Mouse (Mus musculus): ENCODE data around the gene Zfp69. TPM values are rescaled to one million over a fixed set of nuclear protein-coding genes. Genes with fewer than 3 reads are reported as not detected.

The Zfp69 gene
- polyA plus RNA-seq (2016; fragmentation: Nextera tagmentation; extraction: Ambion mirVana) = 9.4 and 10.3 TPM in 2 replicates

GRCm38 (mm10) chr4:120951428-120951973, at the start of gene Zfp69:
Zfp69 (minus strand) TSS chr4:120951699.
- peak; percentile 93 for DNase-seq (ENCODE audit: low spot score)
- peaks cover 24% of the 10 kb centered on the region for H3K4me1 ChIP-seq
- WGBS = under 1% methylated on average over 60 of the region's 60 CpGs

GRCm38 (mm10) chr4:121001042-121001441, 49.5 kb upstream of the Zfp69 start:
- Histone ChIP-seq H3K27ac (replicated peaks) (no peak overlapping the region), H3K4me3 (no peak overlapping the region), H3K4me1 (peaks cover 43% of the 10 kb centered on the region), H3K36me3 (no peaks in the 10 kb centered on the region), H3K27me3 (ENCODE audit: low read depth, poor library complexity, severe bottlenecking) (peaks cover 75% of the 10 kb centered on the region), H3K9me3 (replicated peaks) (no peaks in the 10 kb centered on the region)
- 82% methylated on average over 2 of the region's 2 CpGs for WGBS
- DNase-seq (ENCODE audit: low spot score) = no peak

More at GRCm38 (mm10) chr4:120951428-120951973, at the start of gene Zfp69:
- H3K4me3 ChIP-seq = peak within 1 kb of the TSS; percentile 91
- H3K27me3 ChIP-seq (ENCODE audit: low read depth, poor library complexity, severe bottlenecking) = no peaks in the 10 kb centered on the region
- no peaks in the 10 kb centered on the region for H3K9me3 ChIP-seq (replicated peaks)
- peaks cover 10% of the 10 kb centered on the region for H3K36me3 ChIP-seq
- H3K27ac ChIP-seq (replicated peaks) = peak within 1 kb of the TSS; percentile 93

GRCm38 (mm10) chr4:120995911-120996310, 44.4 kb upstream of the Zfp69 start:
- Histone ChIP-seq H3K9me3 (replicated peaks) (no peaks in the 10 kb centered on the region), H3K27me3 (ENCODE audit: low read depth, poor library complexity, severe bottlenecking) (peaks cover 81% of the 10 kb centered on the region), H3K27ac (replicated peaks) (no peak overlapping the region), H3K4me1 (peaks cover 20% of the 10 kb centered on the region), H3K36me3 (no peaks in the 10 kb centered on the region), H3K4me3 (no peak overlapping the region)
- no peak for DNase-seq (ENCODE audit: low spot score)
- WGBS = 69% methylated on average over 1 of the region's 1 CpGs

- Histone ChIP-seq H3K36me3 (no peaks in the 10 kb centered on the region), H3K4me1 (peaks cover 18% of the 10 kb centered on the region), H3K9me3 (replicated peaks) (peaks cover 8% of the 10 kb centered on the region; the same call in 1 of the 2 replicates), H3K4me3 (no peak overlapping the region), H3K27me3 (ENCODE audit: low read depth, poor library complexity, severe bottlenecking) (peaks cover 87% of the 10 kb centered on the region), H3K27ac (replicated peaks) (no peak overlapping the region)
- WGBS = 86% methylated on average over 1 of the region's 1 CpGs
- DNase-seq (ENCODE audit: low spot score) = no peak
Measured at GRCm38 (mm10) chr4:120993025-120993424, 41.5 kb upstream of the Zfp69 start.

GRCm38 (mm10) chr4:120992284-120992683, 40.8 kb upstream of the Zfp69 start:
- 34% methylated on average over 2 of the region's 2 CpGs for WGBS
- H3K36me3 ChIP-seq = no peaks in the 10 kb centered on the region
- peaks cover 18% of the 10 kb centered on the region for H3K4me1 ChIP-seq

GRCm38 (mm10) chr4:120987319-120987718, 35.8 kb upstream of the Zfp69 start:
- WGBS = 84% methylated on average over 4 of the region's 4 CpGs
- Histone ChIP-seq H3K27me3 (ENCODE audit: low read depth, poor library complexity, severe bottlenecking) (peaks cover 45% of the 10 kb centered on the region), H3K4me3 (no peak overlapping the region), H3K36me3 (peaks cover 14% of the 10 kb centered on the region), H3K4me1 (peaks cover 8% of the 10 kb centered on the region), H3K9me3 (replicated peaks) (peaks cover 8% of the 10 kb centered on the region; the same call in 1 of the 2 replicates), H3K27ac (replicated peaks) (no peak overlapping the region)
- DNase-seq (ENCODE audit: low spot score) = no peak

More at GRCm38 (mm10) chr4:120992284-120992683, 40.8 kb upstream of the Zfp69 start:
- no peak for DNase-seq (ENCODE audit: low spot score)
- H3K27me3 ChIP-seq (ENCODE audit: low read depth, poor library complexity, severe bottlenecking) = peaks cover 87% of the 10 kb centered on the region
- H3K4me3 ChIP-seq = no peak overlapping the region
- H3K9me3 ChIP-seq (replicated peaks) = peaks cover 8% of the 10 kb centered on the region; the same call in 1 of the 2 replicates
- H3K27ac ChIP-seq (replicated peaks) = no peak overlapping the region

- Histone ChIP-seq H3K4me3 (no peak overlapping the region), H3K4me1 (no peaks in the 10 kb centered on the region; the same call in 1 of the 2 replicates), H3K9me3 (replicated peaks) (peaks cover 8% of the 10 kb centered on the region; the same call in 1 of the 2 replicates), H3K36me3 (peaks cover 14% of the 10 kb centered on the region), H3K27me3 (ENCODE audit: low read depth, poor library complexity, severe bottlenecking) (peaks cover 45% of the 10 kb centered on the region), H3K27ac (replicated peaks) (no peak overlapping the region)
- 31% methylated on average over 6 of the region's 6 CpGs for WGBS
- peak; percentile 32 for DNase-seq (ENCODE audit: low spot score)
Measured at GRCm38 (mm10) chr4:120986446-120986845, 34.9 kb upstream of the Zfp69 start.

- 90% methylated on average over 3 of the region's 3 CpGs for WGBS
- Histone ChIP-seq H3K27ac (replicated peaks) (no peak overlapping the region), H3K9me3 (replicated peaks) (no peaks in the 10 kb centered on the region), H3K4me1 (no peaks in the 10 kb centered on the region), H3K27me3 (ENCODE audit: low read depth, poor library complexity, severe bottlenecking) (no peaks in the 10 kb centered on the region), H3K36me3 (peaks cover 23% of the 10 kb centered on the region), H3K4me3 (no peak overlapping the region)
- DNase-seq (ENCODE audit: low spot score) = no peak
Measured at GRCm38 (mm10) chr4:120978221-120978620, 26.7 kb upstream of the Zfp69 start.

GRCm38 (mm10) chr4:120975428-120975734, 23.9 kb upstream of the Zfp69 start:
- no peak overlapping the region for H3K4me3 ChIP-seq
- 92% methylated on average over 4 of the region's 4 CpGs for WGBS
- no peaks in the 10 kb centered on the region for H3K9me3 ChIP-seq (replicated peaks)
- no peaks in the 10 kb centered on the region for H3K27me3 ChIP-seq (ENCODE audit: low read depth, poor library complexity, severe bottlenecking)
- H3K27ac ChIP-seq (replicated peaks) = no peak overlapping the region
- peaks cover 43% of the 10 kb centered on the region for H3K36me3 ChIP-seq
- no peaks in the 10 kb centered on the region for H3K4me1 ChIP-seq
- DNase-seq (ENCODE audit: low spot score) = no peak

GRCm38 (mm10) chr4:120974711-120975427, 23.4 kb upstream of the Zfp69 start:
- DNase-seq (ENCODE audit: low spot score) = no peak
- Histone ChIP-seq H3K27me3 (ENCODE audit: low read depth, poor library complexity, severe bottlenecking) (no peaks in the 10 kb centered on the region), H3K4me1 (no peaks in the 10 kb centered on the region), H3K4me3 (no peak overlapping the region), H3K9me3 (replicated peaks) (no peaks in the 10 kb centered on the region), H3K27ac (replicated peaks) (no peak overlapping the region), H3K36me3 (peaks cover 41% of the 10 kb centered on the region)
- WGBS = 84% methylated on average over 11 of the region's 11 CpGs

GRCm38 (mm10) chr4:120971842-120972241, 20.3 kb upstream of the Zfp69 start:
- H3K36me3 ChIP-seq = peaks cover 60% of the 10 kb centered on the region
- H3K9me3 ChIP-seq (replicated peaks) = no peaks in the 10 kb centered on the region
- no peak overlapping the region for H3K4me3 ChIP-seq
- DNase-seq (ENCODE audit: low spot score) = no peak
- H3K27ac ChIP-seq (replicated peaks) = no peak overlapping the region
- no peaks in the 10 kb centered on the region for H3K4me1 ChIP-seq
- 89% methylated on average over 8 of the region's 8 CpGs for WGBS
- no peaks in the 10 kb centered on the region for H3K27me3 ChIP-seq (ENCODE audit: low read depth, poor library complexity, severe bottlenecking)

- no peak overlapping the region for H3K4me3 ChIP-seq
- H3K27ac ChIP-seq (replicated peaks) = no peak overlapping the region
- DNase-seq (ENCODE audit: low spot score) = no peak
- H3K4me1 ChIP-seq = no peaks in the 10 kb centered on the region
- no peaks in the 10 kb centered on the region for H3K9me3 ChIP-seq (replicated peaks)
- H3K36me3 ChIP-seq = peaks cover 56% of the 10 kb centered on the region
- no peaks in the 10 kb centered on the region for H3K27me3 ChIP-seq (ENCODE audit: low read depth, poor library complexity, severe bottlenecking)
- WGBS = 86% methylated on average over 5 of the region's 5 CpGs
Measured at GRCm38 (mm10) chr4:120969382-120970146, 18.1 kb upstream of the Zfp69 start.

GRCm38 (mm10) chr4:120968486-120968885, 17.0 kb upstream of the Zfp69 start:
- Histone ChIP-seq H3K4me3 (no peak overlapping the region), H3K36me3 (peaks cover 51% of the 10 kb centered on the region), H3K4me1 (no peaks in the 10 kb centered on the region), H3K27me3 (ENCODE audit: low read depth, poor library complexity, severe bottlenecking) (no peaks in the 10 kb centered on the region), H3K9me3 (replicated peaks) (no peaks in the 10 kb centered on the region), H3K27ac (replicated peaks) (no peak overlapping the region)
- DNase-seq (ENCODE audit: low spot score) = no peak
- 94% methylated on average over 9 of the region's 9 CpGs for WGBS

Measured in midbrain, embryonic 10.5 days (tissue).